Mouse (Mus musculus) common myeloid progenitor, adult 5-6 weeks (primary cell): ENCODE data around the gene Ankrd35. TPM values are rescaled to one million over a fixed set of nuclear protein-coding genes. Genes with fewer than 3 reads are reported as not detected.
"Not testable (repeated sequence)": the region's sequence is repeated elsewhere in the genome, so short reads cannot be mapped to it uniquely, and the experiment has no call there.

ENCODE experiments used
- ATAC-seq: replicated peaks from 2 replicates; pipeline ENCODE4 v1.8.0; 2016; ENCODE audit warnings: low read depth, mild to moderate bottlenecking, moderate TSS enrichment, inconsistent platforms; ENCODE audit not compliant: poor library complexity, severe bottlenecking
- total RNA-seq: library from RNA; stranded (forward); fragments of 200-1000, 187-1606 nt; gene quantifications from 2 replicates; pipeline ENCODE4 v1.2.3, GENCODE M21; 2017

The Ankrd35 gene
- total RNA-seq, 1 experiment from 2014 or later: not detected

DNA sequence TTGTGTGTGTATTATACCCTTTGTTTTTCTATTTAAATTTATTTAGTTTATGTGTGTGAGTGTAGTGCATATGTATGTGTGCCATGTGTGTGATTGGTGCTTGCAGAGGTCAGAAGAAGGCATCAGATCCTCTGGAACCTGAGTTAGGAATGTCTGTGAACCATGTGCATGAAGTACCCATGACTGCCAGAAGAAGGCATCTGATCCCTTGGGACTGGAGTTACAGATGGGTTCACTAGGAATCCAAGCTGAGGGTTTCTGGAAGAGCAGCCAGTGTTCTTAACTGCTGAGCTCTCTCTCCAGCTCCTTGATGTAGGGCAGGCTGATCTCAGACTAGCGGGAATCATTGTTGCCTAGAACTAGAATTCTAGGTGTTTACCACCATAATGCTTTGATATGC is 68.1 kb downstream of the Ankrd35 start:
- ATAC-seq: no peak

DNA sequence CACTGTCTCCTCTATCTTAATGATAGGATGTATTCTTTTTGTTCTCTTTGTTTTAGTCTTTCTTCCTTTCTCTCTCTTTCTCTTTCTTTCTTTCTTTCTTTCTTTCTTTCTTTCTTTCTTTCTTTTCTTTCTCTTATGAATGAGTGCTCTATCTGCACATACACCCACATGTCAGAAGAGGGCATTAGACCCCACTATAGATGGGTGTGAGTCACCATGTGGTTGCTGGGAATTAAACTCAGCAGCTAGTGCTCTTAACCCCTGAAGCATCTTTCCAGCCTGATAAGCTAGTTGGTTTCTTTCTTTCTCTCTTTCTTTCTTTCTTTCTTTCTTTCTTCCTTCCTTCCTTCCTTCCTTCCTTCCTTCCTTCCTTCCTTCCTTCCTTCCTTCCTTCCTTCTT is 70.3 kb downstream of the Ankrd35 start:
- ATAC-seq: not testable (repeated sequence)

Other genes with a start within 250 kb of the Ankrd35 start
- gene BC107364, start 217.8 kb upstream of the Ankrd35 start, total RNA-seq: not detected in 2 replicates
- gene Hfe2, start 145.0 kb upstream of the Ankrd35 start, total RNA-seq: not detected in 2 replicates
- 163 and 170 TPM in 2 replicates for gene Txnip, start 112.2 kb upstream of the Ankrd35 start, total RNA-seq
- not detected in 2 replicates for gene Gm16253, start 93.1 kb upstream of the Ankrd35 start, total RNA-seq
- gene Polr3gl, start 76.0 kb upstream of the Ankrd35 start, total RNA-seq: 47.2 and 48.1 TPM in 2 replicates
- gene Ankrd34a, start 73.5 kb upstream of the Ankrd35 start, total RNA-seq: not detected in 2 replicates
- 1.3 and 3.2 TPM in 2 replicates for gene Lix1l, start 69.0 kb upstream of the Ankrd35 start, total RNA-seq
- 81.2 and 82.9 TPM in 2 replicates for gene Rbm8a, start 40.2 kb upstream of the Ankrd35 start, total RNA-seq
- 20.1 and 22.3 TPM in 2 replicates for gene Pex11b, start 34.8 kb upstream of the Ankrd35 start, total RNA-seq
- gene Gm42957, start 34.7 kb upstream of the Ankrd35 start, total RNA-seq: not detected in 2 replicates
- 0.37 and 0.92 TPM in 2 replicates for gene Itga10, start 24.5 kb upstream of the Ankrd35 start, total RNA-seq
- 4.7 and 6.2 TPM in 2 replicates for gene Pias3, start 26.3 kb downstream of the Ankrd35 start, total RNA-seq
- gene Nudt17, start 38.4 kb downstream of the Ankrd35 start, total RNA-seq: 0.15 TPM in 1 of 2 replicates, not detected in the other
- gene Polr3c, start 57.5 kb downstream of the Ankrd35 start, total RNA-seq: 19.8 and 25.8 TPM in 2 replicates
- 56.2 and 69.8 TPM in 2 replicates for gene Rnf115, start 57.5 kb downstream of the Ankrd35 start, total RNA-seq
- 0.50 and 1.5 TPM in 2 replicates for gene Pdzk1, start 159.2 kb downstream of the Ankrd35 start, total RNA-seq
- gene Cd160, start 159.2 kb downstream of the Ankrd35 start, total RNA-seq: not detected in 2 replicates
- gene Gja5, start 234.6 kb downstream of the Ankrd35 start, total RNA-seq: 0.05 TPM in 1 of 2 replicates, not detected in the other
- gene Gpr89, start 235.2 kb downstream of the Ankrd35 start, total RNA-seq: 29.1 and 40.7 TPM in 2 replicates